Mouse (Mus musculus): ENCODE measurements around the gene Ppdpf.

- TF ChIP-seq CTCF (IDR thresholded peaks at IDR 0.05; ENCODE audit: low read depth, low read length) (no peak), POLR2A (IDR thresholded peaks at IDR 0.05; ENCODE audit: borderline replicate concordance, low read depth, low read length) (no peak)
Observed at GRCm38 (mm10) chr2:181238091-181238610, 51.1 kb downstream of the Ppdpf start.
